Mouse (Mus musculus) neural tube, embryonic 10.5 days (tissue): ENCODE measurements at regions not wholly inside any gene's neighbourhood (a gene's known extent, or its start where the extent isn't known, plus 50 kb on each side); places are given as distances from the start of the nearest gene placed in this dataset.
A peak's percentile ranks its signal among the peaks of the same experiment; 100 is the strongest.

ENCODE experiments used
- DNase-seq: peaks from one replicate; pipeline ENCODE4 v3.0.0-alpha.2; 2017; ENCODE audit warnings: low spot score; ENCODE audit errors: extremely low spot score

DNA sequence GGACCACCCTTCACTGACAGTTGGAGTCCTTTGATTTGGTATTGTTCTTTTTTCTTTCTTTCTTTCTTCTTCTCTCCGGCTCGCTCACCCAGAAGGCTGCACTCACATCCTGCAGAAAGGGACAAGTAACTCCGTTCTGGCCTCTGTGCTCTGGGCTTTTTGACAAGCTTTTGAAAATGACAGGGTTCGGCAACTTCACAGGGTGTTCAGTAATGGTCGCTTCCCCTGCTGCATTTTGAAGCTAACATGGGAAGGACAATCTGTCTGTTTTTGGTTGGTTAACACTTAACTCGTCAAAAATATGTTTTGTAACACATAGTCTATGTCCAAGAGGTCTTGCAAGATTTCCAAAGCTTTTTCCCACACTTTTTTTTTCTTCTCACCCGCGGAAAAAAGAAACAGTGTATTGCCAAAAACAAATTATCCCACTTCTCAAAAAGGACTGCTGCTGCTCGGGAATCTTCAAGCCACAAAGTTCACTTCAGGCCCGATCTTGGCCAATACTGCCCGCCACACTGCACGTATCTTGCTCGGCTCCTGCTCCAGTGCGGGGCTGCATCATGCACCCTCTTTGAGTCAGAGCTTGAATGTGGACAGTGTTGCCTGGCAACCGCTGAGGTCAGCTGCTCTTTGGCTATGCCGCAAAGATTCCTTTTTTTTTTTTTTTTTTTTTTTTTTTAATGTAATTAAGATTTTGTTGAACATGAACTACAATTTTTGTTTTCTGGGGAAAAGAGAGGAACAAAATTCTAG, 209.4 kb upstream of the Inhba start:
- peak; percentile 24 for DNase-seq

DNA sequence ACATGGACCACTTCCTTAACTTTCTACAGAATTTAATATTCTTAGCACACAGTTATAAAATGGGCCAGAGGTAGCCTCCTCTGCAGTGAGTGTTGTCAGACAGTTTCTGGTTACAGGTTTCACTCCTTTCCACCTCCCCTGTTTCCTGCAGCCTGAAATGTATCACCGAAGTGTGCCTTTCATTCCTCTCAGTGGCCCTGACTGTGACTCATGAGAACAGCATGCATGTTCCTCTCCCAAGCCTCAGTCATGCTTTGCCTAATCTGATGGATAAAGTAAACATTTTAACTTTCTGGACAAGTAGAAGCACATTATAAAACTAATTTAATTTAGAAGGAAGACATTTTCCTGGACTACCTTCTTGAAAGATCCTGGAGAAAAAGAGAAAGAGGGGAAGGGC, 207.7 kb upstream of the Inhba start:
- no peak for DNase-seq

DNA sequence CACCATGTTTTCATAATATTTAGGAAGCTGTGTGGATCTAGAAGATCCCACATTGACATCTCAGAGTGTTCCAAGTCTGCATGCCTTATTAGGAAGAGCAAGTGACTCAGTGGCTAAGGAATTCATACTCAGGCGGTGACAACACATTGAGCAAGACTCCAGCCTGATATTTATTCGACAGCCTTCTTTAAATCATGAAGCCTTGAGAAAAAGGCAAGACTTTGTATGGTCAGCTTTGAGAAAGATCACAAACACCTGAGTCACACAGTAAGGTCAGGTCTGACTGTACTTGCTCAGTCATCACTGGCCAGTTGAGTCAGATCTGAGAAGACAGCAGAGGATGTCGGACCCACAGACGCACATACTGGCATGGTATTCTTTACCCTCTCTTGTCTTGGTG, 204.7 kb upstream of the Inhba start:
- no peak for DNase-seq

DNA sequence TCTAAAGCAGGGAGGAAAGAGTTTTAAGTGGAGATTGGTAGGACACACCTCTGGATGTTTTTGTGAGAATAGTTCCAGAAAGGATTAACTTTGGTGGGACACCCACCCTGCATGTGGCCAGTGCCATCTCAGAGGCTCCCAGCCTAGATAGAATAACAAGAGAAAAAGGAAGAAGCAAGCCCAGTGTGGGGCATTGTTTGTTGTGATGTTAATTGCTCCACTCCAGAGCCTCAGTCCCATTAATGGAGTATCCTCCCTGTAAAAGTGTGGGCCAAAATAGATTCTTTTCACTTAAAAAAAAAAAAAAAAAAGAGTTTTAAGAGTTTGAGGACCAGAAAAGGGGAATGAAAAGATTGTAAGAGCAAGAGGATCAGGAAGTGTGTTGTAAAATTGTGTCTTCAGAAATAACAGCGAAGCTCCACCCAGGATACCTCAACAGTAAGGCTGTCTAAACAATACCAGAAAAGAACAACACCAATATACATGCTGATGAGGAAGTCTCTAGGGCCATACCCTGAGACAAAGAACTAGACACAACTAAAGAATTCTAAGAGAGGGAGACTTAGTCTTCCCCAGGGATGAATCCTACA, 189.3 kb upstream of the Inhba start:
- DNase-seq, result no peak

DNA sequence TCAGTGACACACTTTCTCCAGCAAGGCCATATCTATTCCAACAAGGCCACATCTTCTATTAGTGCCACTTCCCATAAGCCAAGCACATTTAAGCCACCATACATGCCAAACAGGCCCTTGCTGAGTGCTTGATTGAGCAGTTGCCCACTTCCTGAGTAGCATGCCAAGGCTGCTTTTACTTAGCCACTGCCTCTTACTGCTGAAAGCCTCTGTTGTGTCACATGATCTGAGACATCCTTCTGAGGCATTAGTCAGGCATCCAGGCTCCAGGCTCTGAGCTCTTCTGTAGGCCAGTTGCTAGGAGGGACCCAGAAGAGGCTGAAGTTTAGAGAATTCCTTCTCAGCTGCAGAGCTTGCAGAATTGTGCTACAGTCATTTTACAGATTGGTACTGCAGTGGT, 165.8 kb upstream of the Inhba start:
- DNase-seq, result no peak

DNA sequence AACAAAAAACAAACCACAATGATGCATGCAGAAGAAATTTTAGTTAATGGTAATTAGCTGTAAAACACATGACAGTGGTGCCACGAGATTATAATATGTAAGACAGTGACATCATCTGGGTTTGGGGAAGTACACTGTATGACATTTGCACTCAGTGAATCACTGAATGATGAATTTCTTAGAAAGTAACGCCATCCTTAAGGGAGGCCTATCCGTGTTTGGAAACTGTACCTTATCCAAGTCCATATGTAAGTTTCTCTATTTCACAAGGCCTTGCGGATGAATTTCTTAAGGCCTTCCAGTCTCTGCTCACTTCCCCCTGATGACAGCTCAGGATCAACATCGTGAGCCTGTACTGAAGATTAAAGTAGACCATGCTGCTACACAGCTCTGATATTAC, 163.6 kb upstream of the Inhba start:
- no peak for DNase-seq

DNA sequence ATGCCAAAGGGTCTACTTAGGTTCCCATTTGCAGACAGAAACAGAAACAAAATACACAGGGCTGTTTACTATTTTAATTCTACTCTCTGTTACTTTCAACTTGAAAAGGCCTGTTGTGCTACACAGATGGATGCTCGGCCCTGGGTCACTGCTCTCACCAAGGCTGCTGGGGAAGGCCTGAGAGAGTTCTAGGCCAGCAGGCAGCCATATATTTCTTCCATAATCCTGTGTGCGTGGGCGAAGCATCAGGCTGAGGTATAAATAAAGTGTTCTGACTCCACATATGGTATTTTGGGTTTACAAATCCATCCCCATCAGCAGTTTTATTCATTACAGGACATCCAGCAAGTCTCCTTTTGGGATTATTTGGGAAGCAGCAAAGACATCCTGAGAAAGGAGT, 162.5 kb upstream of the Inhba start:
- DNase-seq, result no peak

DNA sequence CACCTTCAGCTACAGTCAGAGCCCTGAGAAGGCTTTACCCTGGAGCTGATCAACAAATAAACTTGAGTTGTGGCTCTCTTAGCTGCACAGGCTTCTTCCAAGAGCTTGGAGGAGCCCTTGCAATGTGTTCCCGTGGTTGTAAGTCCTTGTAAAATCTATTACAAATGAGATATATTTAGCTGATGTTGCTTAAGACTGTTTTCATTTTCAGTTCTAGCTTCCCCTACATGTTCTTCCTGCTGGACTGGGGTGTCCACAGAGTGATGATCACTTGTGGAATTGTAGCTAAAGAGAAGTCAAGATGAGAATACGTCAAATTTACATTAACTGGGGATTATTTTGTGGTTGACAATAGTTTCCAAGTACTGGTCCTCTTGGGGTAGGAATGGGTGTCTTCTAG, 161.3 kb upstream of the Inhba start:
- DNase-seq, result no peak

DNA sequence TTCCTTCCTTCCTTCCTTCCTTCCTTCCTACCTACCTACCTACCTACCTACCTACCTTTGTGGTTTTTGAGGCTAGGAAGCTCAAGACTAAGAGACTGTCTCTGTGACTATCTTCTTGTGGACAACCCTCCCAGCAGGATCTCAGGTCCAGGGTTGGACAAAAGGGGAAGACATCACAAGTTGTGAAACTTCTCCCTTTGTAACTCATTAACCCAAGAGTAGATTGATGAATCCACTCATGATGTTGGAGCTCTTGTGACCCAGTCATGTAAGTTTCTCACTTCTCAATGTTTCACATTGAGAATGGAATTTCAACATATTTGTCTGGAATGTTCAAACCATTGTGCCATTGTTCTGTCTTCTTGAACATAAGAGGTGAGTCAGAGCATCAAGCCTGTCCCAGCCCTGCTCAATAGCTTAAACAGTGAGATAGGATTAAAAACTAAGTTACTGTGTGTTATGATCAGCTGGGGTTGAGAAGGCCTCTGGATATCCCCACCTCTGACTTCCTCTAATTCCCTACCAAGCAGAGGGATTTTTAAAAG, 158.6 kb upstream of the Inhba start:
- DNase-seq, result no peak

DNA sequence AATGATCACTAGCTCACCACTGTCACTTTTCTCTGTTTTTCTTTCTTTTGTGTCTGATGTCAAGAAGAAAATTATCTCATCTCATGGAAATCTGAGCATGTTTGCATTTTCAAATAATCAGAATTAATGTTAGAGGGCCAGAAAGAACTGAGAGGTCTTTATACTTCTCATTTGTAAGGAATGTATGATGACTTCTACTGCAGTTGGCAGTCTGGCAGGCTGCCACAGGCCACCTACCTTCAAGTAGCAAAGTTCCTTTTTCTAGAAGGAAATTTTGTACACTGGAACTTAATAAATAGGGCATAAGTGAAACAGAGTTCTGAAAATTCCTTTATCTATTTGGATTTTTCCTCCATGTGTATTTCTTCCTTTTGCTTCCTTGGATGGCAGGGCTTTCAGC, 148.7 kb upstream of the Inhba start:
- DNase-seq, result no peak

DNA sequence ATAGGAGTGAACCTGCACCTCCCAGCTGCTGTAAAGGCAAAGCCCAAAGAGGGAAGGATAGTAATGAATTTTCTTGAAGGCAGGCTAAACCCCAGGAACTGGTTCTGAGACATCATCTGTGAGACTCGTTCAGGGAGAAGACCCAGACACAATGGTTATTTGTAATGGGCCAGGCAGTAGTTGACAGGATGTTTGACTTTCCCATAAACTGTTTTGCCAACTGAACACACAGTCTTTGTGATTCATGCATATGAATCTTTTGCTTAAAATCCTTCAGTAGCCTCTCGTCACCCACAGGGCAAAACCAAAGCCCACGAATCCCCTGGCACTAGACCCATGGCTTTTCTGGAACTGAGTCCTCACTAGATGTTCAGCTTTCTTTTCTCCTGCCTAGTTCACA, 148.3 kb upstream of the Inhba start:
- DNase-seq, result no peak

DNA sequence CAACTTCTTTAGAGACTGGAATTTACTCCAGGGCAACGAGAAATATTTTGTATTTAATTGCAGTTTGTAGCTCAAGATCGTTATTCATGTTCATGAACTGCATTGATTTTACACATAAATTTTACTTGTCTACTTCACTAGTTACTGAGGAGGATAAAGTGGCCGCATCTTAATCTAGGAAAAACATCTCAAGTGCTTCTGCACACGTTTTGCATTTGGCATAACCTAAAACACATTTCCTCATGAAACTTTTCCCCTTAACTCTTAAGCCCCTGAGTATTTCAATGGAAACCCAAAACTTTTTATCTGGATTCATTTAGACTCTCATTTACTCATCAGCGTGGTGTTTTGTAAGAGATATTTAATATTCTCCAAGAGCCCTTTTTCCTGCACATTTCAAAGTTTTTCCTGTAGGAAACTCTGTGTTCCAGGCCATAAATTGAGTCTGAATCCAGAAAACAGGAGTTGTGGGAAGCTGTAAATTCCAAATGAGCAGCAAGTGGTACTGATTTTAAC, 144.5 kb upstream of the Inhba start:
- no peak for DNase-seq

DNA sequence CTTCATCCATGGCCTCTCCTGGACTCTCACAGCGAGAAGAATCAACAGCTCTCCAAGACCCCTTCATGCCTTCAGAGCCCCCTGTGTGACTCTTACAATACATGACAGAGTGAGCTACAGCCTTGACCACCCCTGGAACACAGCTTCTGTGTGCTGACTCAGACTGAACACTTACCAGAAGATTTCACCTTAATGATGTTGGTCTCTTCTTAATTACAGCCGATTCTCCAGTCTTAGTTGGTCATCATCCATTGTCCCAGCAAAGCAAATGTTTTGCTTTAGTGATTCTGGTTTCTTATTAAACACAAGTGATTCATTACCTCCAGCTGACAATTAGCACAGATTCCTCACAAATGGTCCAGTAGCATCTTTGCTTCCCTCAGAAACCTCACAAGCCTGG, 134.0 kb upstream of the Inhba start:
- no peak for DNase-seq

DNA sequence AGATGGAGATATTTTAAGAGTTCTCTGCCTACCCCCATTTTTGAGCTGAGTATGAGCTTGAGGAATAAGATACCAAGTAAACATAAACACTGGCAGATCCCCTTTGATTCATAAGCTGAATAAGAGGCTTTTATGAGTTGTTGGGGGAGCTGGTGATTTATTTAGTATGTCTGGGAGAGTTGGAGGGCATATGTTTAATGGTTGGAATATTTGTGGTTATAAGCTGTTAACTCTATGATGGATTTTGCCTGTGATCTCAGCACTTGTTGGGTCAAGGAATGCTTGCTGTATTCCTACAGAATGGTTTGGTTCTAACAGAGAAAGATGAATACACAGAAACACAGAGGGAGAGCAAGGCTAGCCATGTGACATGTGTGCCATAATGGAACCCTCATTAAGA, 132.1 kb upstream of the Inhba start:
- no peak for DNase-seq

DNA sequence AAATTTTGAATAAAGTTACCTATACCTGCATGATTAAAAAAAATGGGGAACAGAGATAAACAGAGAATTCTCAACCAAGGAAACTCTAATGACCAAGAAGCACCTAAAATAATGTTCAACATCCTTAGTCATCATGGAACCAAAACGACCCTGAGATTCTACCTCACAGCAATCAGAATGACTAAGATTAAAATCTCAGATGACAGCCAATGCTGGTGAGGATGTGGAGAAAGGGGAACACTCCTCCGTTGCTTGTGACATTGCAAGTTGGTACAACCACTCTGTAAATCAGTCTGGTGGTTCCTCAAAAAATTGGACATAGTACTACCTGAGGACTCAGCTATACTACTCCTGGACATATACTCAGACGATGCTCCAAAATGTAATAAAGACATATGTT, 120.9 kb upstream of the Inhba start:
- DNase-seq, result no peak

DNA sequence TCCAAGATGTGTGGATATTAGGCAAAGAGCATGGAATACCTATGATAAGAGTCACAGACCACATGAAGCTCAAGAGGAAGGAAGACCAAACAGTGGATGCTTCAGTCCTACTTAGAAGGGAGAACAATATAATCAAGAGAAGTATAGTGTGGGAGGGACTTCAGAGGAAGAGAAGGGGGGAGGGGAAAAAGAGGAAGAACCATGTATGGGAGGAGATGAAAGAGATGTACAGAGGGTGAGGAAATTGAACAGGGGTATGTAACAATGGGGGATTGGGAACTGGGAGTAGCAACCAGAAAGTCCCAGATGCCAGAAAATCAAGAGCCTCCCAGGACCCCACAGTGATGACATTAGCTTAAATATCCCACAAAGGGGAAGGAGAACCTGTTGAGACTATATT, 120.2 kb upstream of the Inhba start:
- no peak for DNase-seq

DNA sequence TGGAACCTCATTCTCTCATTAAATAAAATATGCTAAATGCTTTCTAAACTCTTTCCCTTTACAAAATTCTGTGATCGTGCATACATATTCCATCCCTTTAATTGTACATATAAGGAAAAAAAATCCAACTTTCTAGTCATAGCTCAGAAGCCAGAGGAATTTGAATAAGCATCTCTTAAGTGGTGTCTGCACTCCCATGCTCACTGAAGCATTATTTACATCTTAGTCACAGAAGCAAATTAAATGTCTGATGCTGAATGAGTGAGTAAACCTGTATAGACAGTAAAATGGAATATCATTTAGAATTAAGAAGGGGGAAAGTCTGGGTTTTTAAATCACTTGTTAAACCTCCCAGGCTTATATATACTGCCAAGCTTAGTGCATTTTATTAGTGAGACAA, 113.5 kb upstream of the Inhba start:
- no peak for DNase-seq

DNA sequence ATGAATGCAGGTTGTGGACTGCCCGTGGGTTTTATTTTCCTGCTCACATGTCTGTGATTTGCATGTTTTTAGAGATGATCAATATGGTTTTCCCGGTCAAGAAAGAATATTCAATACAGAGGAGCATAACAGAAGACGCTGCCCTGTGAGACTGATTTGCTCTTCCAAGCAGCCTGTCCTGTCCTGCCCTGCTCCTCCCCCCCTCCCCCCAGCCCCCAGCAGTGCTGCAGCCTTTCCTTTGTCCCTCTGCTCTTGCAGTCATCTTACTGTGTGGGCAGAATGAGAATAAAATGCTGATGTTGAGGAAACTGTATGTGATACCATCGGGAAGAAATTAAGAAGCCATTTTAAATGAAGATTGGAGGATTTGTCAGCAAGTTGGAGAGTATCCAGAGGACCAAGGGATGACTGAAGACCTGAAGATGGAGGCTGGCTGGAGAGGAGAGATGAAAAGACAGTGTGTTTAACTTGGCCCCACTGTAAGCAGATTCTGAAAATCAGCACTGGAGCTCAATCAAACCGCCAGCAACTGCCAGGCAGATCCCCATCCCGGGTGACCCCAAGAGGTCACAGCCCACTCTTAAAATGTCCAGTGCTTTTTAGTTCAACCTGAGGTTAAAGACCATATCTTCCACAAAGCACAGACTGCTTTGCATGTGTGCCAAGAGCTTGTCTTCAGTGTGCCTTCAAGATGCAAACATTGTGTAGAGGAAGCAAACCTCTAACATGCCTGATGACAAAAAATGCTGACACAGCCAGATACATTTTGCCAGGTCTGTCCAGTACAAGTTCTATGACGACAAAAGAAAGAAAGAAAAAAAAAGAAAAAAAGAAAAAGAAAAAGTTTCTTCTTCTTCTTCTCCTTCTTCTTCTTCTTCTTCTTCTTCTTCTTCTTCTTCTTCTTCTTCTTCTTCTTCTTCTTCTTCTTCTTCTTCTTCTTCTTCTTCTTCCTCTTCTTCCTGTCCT, 109.7 kb upstream of the Inhba start:
- DNase-seq, result peak; percentile 13

DNA sequence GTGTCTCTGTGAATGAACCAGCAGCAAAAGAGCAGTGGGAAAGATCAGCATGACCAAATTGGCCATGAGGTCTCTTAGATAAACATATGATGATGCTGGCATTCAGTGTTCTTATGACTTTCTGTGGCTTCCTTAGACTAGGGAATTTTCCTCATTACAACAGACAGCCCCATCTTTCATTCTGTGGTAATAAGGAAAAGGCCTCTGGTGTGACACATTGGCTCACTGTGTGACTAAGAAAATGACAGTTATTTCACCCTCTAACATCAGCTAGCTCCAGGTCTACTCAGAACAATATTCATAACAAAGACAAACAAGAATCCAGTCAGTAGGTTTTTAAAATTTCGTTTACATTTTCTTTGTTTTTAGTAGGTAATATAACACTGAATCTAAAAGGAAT, 103.8 kb upstream of the Inhba start:
- DNase-seq, result no peak

DNA sequence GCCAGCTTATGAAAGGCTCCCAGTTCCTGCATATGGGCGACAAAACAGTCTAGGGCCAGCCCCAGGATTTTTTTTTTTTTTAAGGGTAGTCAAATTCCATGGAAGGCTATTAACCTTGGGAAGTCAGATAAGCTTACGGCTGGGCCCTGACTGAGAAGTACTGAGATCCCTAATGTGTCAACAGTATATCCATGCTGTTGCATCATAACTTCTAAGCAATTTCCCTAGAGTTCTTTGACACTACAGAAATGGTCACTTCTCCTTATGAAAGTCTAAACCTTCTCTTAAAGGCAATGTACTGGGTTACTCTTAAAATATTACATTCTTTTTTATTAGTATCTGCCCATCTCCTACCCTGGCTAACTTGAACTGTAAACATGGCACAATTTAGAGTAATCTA, 101.1 kb upstream of the Inhba start:
- DNase-seq, result no peak

DNA sequence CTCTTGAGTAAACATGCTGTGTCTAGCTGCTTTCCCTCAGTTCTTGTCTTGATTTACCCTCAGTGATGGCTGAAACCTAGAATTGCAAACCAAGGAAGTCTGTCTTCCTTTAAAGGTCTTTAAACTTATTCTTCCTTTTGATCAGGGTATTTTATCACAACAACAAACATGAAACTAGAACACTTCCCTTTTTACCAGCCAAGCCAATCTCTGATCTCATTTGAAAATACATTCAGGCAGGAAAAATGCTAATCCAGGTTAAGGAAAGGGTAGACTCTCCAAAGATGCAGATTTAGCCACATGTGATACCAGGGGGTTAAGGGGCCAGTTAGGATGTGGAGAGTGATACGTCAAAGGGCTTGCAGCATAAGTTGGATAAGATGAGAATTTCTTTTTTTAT, 100.4 kb upstream of the Inhba start:
- DNase-seq, result no peak

DNA sequence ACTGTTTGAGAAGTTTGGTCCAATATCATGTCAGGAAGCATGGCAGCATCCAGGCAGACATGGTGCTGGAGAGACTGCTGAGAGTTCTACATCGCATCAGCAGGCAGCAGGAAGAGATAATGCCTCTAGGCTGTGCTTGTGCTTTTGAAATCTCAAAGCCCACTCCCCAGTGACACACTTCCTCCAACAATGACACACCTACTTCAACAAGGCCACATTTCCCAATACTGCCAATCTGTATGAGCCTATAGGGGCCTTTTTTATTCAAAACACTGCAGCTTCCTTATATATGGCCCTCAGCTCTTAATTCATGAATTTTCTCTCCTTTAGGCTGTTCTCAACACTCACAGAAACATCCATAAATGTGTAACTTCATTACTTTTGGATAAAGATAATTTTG, 97.4 kb upstream of the Inhba start:
- no peak for DNase-seq
